Mouse (Mus musculus): ENCODE measurements around the gene Vmn1r122. TPM values are rescaled to one million over a fixed set of nuclear protein-coding genes. Genes with fewer than 3 reads are reported as not detected.
"Not testable (repeated sequence)": the region's sequence is repeated elsewhere in the genome, so short reads cannot be mapped to it uniquely, and the experiment has no call there.

Gene Vmn1r122
- not detected in 2 replicates for polyA plus RNA-seq (2015; fragmentation: Nextera tagmentation; extraction: Ambion mirVana)

- H3K27me3 ChIP-seq (replicated peaks; ENCODE audit: control insufficient read depth, insufficient read depth, low read length); H3K9me3 ChIP-seq (ENCODE audit: control insufficient read depth); H3K4me1 ChIP-seq (replicated peaks; ENCODE audit: control insufficient read depth, insufficient read depth, low read length); H3K27ac ChIP-seq (ENCODE audit: low read depth, low read length); H3K36me3 ChIP-seq (ENCODE audit: control insufficient read depth, insufficient read depth); H3K4me3 ChIP-seq (ENCODE audit: low read depth, low read length); H3K9ac ChIP-seq (ENCODE audit: low read depth, low read length); H3K4me2 ChIP-seq (replicated peaks; ENCODE audit: low read depth); ATAC-seq: not testable (repeated sequence)
- 67% methylated on average over 2 of the region's 3 CpGs for WGBS
Observed at GRCm38 (mm10) chr7:21134028-21134427, at the start of gene Vmn1r122. Gene Vmn1r122 (minus strand): TSS chr7:21134128.

GRCm38 (mm10) chr7:21161885-21162284, 28.0 kb upstream of the Vmn1r122 start, which contains the start of gene Vmn1r123:
Gene Vmn1r123 (plus strand): TSS chr7:21162185.
- H3K4me3 ChIP-seq (ENCODE audit: low read depth, low read length); ATAC-seq; H3K9ac ChIP-seq (ENCODE audit: low read depth, low read length); H3K9me3 ChIP-seq (ENCODE audit: control insufficient read depth); H3K4me2 ChIP-seq (replicated peaks; ENCODE audit: low read depth); H3K27ac ChIP-seq (ENCODE audit: low read depth, low read length); H3K36me3 ChIP-seq (ENCODE audit: control insufficient read depth, insufficient read depth); H3K27me3 ChIP-seq (replicated peaks; ENCODE audit: control insufficient read depth, insufficient read depth, low read length); H3K4me1 ChIP-seq (replicated peaks; ENCODE audit: control insufficient read depth, insufficient read depth, low read length): not testable (repeated sequence)
- WGBS, result 14% methylated on average over 1 of the region's 3 CpGs

- not testable (repeated sequence) for H3K4me1 ChIP-seq (replicated peaks; ENCODE audit: control insufficient read depth, insufficient read depth, low read length); H3K9me3 ChIP-seq (ENCODE audit: control insufficient read depth); H3K4me2 ChIP-seq (replicated peaks; ENCODE audit: low read depth); H3K27ac ChIP-seq (ENCODE audit: low read depth, low read length); H3K9ac ChIP-seq (ENCODE audit: low read depth, low read length); H3K4me3 ChIP-seq (ENCODE audit: low read depth, low read length); ATAC-seq; H3K36me3 ChIP-seq (ENCODE audit: control insufficient read depth, insufficient read depth); H3K27me3 ChIP-seq (replicated peaks; ENCODE audit: control insufficient read depth, insufficient read depth, low read length)
- WGBS, result 65% methylated on average over 4 of the region's 5 CpGs
Observed at GRCm38 (mm10) chr7:21098413-21098812, 35.5 kb downstream of the Vmn1r122 start, which contains the start of gene Vmn1r121. Gene Vmn1r121 (minus strand): TSS chr7:21098513.

Other genes starting within 250 kb of the Vmn1r122 start
- not detected in 2 replicates for gene Vmn1r118, start 221.8 kb downstream of the Vmn1r122 start, polyA plus RNA-seq (2015; fragmentation: Nextera tagmentation; extraction: Ambion mirVana)
- not detected in 2 replicates for gene Vmn1r119, start 121.7 kb downstream of the Vmn1r122 start, polyA plus RNA-seq (2015; fragmentation: Nextera tagmentation; extraction: Ambion mirVana)
- not detected in 2 replicates for gene Vmn1r120, start 80.3 kb downstream of the Vmn1r122 start, polyA plus RNA-seq (2015; fragmentation: Nextera tagmentation; extraction: Ambion mirVana)
- not detected in 2 replicates for gene Vmn1r121, start 35.6 kb downstream of the Vmn1r122 start, polyA plus RNA-seq (2015; fragmentation: Nextera tagmentation; extraction: Ambion mirVana)
- gene Vmn1r123, start 28.1 kb upstream of the Vmn1r122 start, polyA plus RNA-seq (2015; fragmentation: Nextera tagmentation; extraction: Ambion mirVana), result not detected in 2 replicates
- not detected in 2 replicates for gene Gm5157, start 56.3 kb upstream of the Vmn1r122 start, polyA plus RNA-seq (2015; fragmentation: Nextera tagmentation; extraction: Ambion mirVana)
- gene Vmn1r124, start 126.5 kb upstream of the Vmn1r122 start, polyA plus RNA-seq (2015; fragmentation: Nextera tagmentation; extraction: Ambion mirVana), result not detected in 2 replicates
- gene Vmn1r125, start 138.1 kb upstream of the Vmn1r122 start, polyA plus RNA-seq (2015; fragmentation: Nextera tagmentation; extraction: Ambion mirVana), result not detected in 2 replicates
- gene Vmn1r126, start 167.3 kb upstream of the Vmn1r122 start, polyA plus RNA-seq (2015; fragmentation: Nextera tagmentation; extraction: Ambion mirVana), result not detected in 2 replicates
- gene Vmn1r127, start 185.7 kb upstream of the Vmn1r122 start, polyA plus RNA-seq (2015; fragmentation: Nextera tagmentation; extraction: Ambion mirVana), result not detected in 2 replicates
- not detected in 2 replicates for gene Vmn1r128, start 215.2 kb upstream of the Vmn1r122 start, polyA plus RNA-seq (2015; fragmentation: Nextera tagmentation; extraction: Ambion mirVana)
- not detected in 2 replicates for gene Vmn1r129, start 227.2 kb upstream of the Vmn1r122 start, polyA plus RNA-seq (2015; fragmentation: Nextera tagmentation; extraction: Ambion mirVana)

Measured in intestine, postnatal 0 days (tissue).